Mouse (Mus musculus) cortical plate, adult 2 months (tissue): ENCODE results near the gene Palmd.

Source experiments
- CTCF ChIP-seq: fragments of 200-500 bp; IDR thresholded peaks from 2 replicates; pipeline ENCODE4 v1.5.1; 2011; ENCODE audit warnings: mild to moderate bottlenecking, control low read depth, low read length; ENCODE audit not compliant: insufficient read depth; ENCODE audit errors: extremely low read depth
- POLR2A ChIP-seq: fragments of 200-500 bp; IDR thresholded peaks from 2 replicates; pipeline ENCODE4 v1.6.1; 2011; ENCODE audit warnings: mild to moderate bottlenecking, low read length, control low read depth; ENCODE audit not compliant: insufficient read depth; ENCODE audit errors: extremely low read depth

GRCm38 (mm10) chr3:117007340-117007739, 38.6 kb upstream of the Palmd start:
- TF ChIP-seq CTCF: no peak
- TF ChIP-seq POLR2A: no peak
